ENCODE assay signal across 14 mouse cellular contexts in genomic region chr16:90139696-90140095, GRCm38 (mm10). TPM values are rescaled to one million over a fixed set of nuclear protein-coding genes. Genes with fewer than 3 reads are reported as not detected.
DNase-seq lines count a peak whose midpoint lies in the region; ATAC-seq lines count a peak whose summit lies in the region.
"Had no signal": no experiment of that assay in that cellular context is flagged by ENCODE, and none has a peak within 500 bp of the region (broad histone marks: within the 10 kb centered on the region; RNA-seq: fewer than 3 reads in every experiment).

No protein-coding gene starts in this region.

- H3K9me3 ChIP-seq in hindbrain, embryonic 13.5 days: no peaks in the 10 kb centered on the region
- no peaks in the 10 kb centered on the region for H3K9me3 ChIP-seq in hindbrain, embryonic 11.5 days (ENCODE audit: control insufficient read depth, low read length)
- H3K9me3 ChIP-seq in embryonic facial prominence, embryonic 14.5 days (ENCODE audit: control insufficient read depth, low read length): no peaks in the 10 kb centered on the region
- H3K9me3 ChIP-seq: embryonic facial prominence, embryonic 13.5 days had no signal

- intact Hi-C loops in heart, postnatal 25 days (cut with DNase I): no loop called here

- H3K9ac ChIP-seq in hindbrain, embryonic 13.5 days: peak overlapping the region; percentile 43; the same call in 1 of the 2 replicates
- H3K9ac ChIP-seq in hindbrain, embryonic 11.5 days (ENCODE audit: low read depth, low read length): no peak overlapping the region
- H3K9ac ChIP-seq in embryonic facial prominence, embryonic 14.5 days (ENCODE audit: low read depth, low read length): peak overlapping the region; percentile 22; the same call in 1 of the 2 replicates
- H3K9ac ChIP-seq: embryonic facial prominence, embryonic 13.5 days had no signal

- no peak overlapping the region for H3K27ac ChIP-seq in hindbrain, embryonic 13.5 days
- no peak overlapping the region for H3K27ac ChIP-seq in hindbrain, embryonic 11.5 days (ENCODE audit: low read depth, low read length)
- H3K27ac ChIP-seq in embryonic facial prominence, embryonic 14.5 days (replicated peaks; ENCODE audit: low read depth, low read length): peak overlapping the region; percentile 44; the same call in 1 of the 2 replicates
- H3K27ac ChIP-seq: embryonic facial prominence, embryonic 13.5 days had no signal

- no peak overlapping the region for H3K4me3 ChIP-seq in hindbrain, embryonic 13.5 days
- H3K4me3 ChIP-seq in hindbrain, embryonic 11.5 days (ENCODE audit: low read depth, low read length): no peak overlapping the region
- H3K4me3 ChIP-seq in embryonic facial prominence, embryonic 14.5 days (ENCODE audit: low read depth, low read length): no peak overlapping the region
- H3K4me3 ChIP-seq: embryonic facial prominence, embryonic 13.5 days had no signal

- H3K36me3 ChIP-seq in hindbrain, embryonic 13.5 days: peaks cover 8% of the 10 kb centered on the region
- no peaks in the 10 kb centered on the region for H3K36me3 ChIP-seq in hindbrain, embryonic 11.5 days (ENCODE audit: control insufficient read depth, insufficient read depth, low read length)
- H3K36me3 ChIP-seq in embryonic facial prominence, embryonic 14.5 days (ENCODE audit: control insufficient read depth, insufficient read depth, low read length): no peaks in the 10 kb centered on the region

- no peak for ATAC-seq in hindbrain, embryonic 13.5 days (ENCODE audit: low FRiP score)
- ATAC-seq in hindbrain, embryonic 11.5 days (ENCODE audit: low FRiP score): no peak
- ATAC-seq in embryonic facial prominence, embryonic 14.5 days (ENCODE audit: low read depth): no peak
- no peak for ATAC-seq in erythroid progenitor cell, adult 5-6 weeks (replicated peaks; ENCODE audit: low FRiP score, poor library complexity, severe bottlenecking)

- H3K4me2 ChIP-seq in hindbrain, embryonic 13.5 days: no peak overlapping the region
- no peak overlapping the region for H3K4me2 ChIP-seq in hindbrain, embryonic 11.5 days (replicated peaks; ENCODE audit: low read depth, low read length)
- H3K4me2 ChIP-seq in embryonic facial prominence, embryonic 14.5 days (ENCODE audit: low read depth, low read length): peak overlapping the region; percentile 20; the same call in 1 of the 2 replicates
- H3K4me2 ChIP-seq: embryonic facial prominence, embryonic 13.5 days had no signal

- no peak for DNase-seq in hindbrain, embryonic 11.5 days (ENCODE audit: low spot score)
- peak; percentile 26 for DNase-seq in urinary bladder, postnatal 14 days (ENCODE audit: low spot score)
- DNase-seq in urinary bladder, postnatal 25 days (ENCODE audit: low spot score): no peak
- DNase-seq in embryonic facial prominence, embryonic 14.5 days (ENCODE audit: low spot score): no peak
- no peak for DNase-seq in heart, postnatal 25 days (ENCODE audit: low spot score)
- DNase-seq in gastrocnemius, adult 18-20 months (ENCODE audit: low spot score): no peak
- DNase-seq: cerebellum, adult 9-11 months; kidney, postnatal 36 days; lung, adult 2 months; right cerebral cortex, adult 18-20 months; thymus, postnatal 36 days had no signal

- H3K4me1 ChIP-seq in hindbrain, embryonic 13.5 days (replicated peaks): peaks cover 39% of the 10 kb centered on the region
- no peaks in the 10 kb centered on the region for H3K4me1 ChIP-seq in hindbrain, embryonic 11.5 days (replicated peaks; ENCODE audit: control insufficient read depth, insufficient read depth, low read length)
- peaks cover 23% of the 10 kb centered on the region for H3K4me1 ChIP-seq in embryonic facial prominence, embryonic 14.5 days (ENCODE audit: control insufficient read depth, insufficient read depth, low read length)

- WGBS in hindbrain, embryonic 13.5 days: 60% methylated on average over 9 of the region's 9 CpGs
- 58% methylated on average over 9 of the region's 9 CpGs for WGBS in hindbrain, embryonic 11.5 days
- WGBS in embryonic facial prominence, embryonic 14.5 days: 28% methylated on average over 9 of the region's 9 CpGs

- no peaks in the 10 kb centered on the region for H3K27me3 ChIP-seq in hindbrain, embryonic 13.5 days
- no peaks in the 10 kb centered on the region for H3K27me3 ChIP-seq in hindbrain, embryonic 11.5 days (ENCODE audit: control insufficient read depth, insufficient read depth, low read length)
- H3K27me3 ChIP-seq in embryonic facial prominence, embryonic 14.5 days (replicated peaks; ENCODE audit: control insufficient read depth, insufficient read depth, low read length): no peaks in the 10 kb centered on the region
- H3K27me3 ChIP-seq: embryonic facial prominence, embryonic 13.5 days had no signal

RNA-seq across cellular contexts. Expression of gene Tiam1, which starts 3.9 kb away (rescaled TPM):
- 27.4 and 29.0 TPM in 2 replicates for polyA plus RNA-seq in hindbrain, embryonic 13.5 days (2015; fragmentation: Nextera tagmentation; extraction: Ambion mirVana)
- polyA plus RNA-seq in hindbrain, embryonic 11.5 days (2014; fragmentation: Nextera tagmentation; extraction: Ambion mirVana): 23.3 and 27.6 TPM in 2 replicates
- polyA plus RNA-seq in embryonic facial prominence, embryonic 14.5 days (2014; fragmentation: Nextera tagmentation; extraction: Ambion mirVana): 31.0 and 34.6 TPM in 2 replicates
- total RNA-seq in erythroid progenitor cell, adult 5-6 weeks (2015; ENCODE audit: low replicate concordance): 7.5 and 10.1 TPM in 2 replicates
- 9.6 and 28.4 TPM in 2 replicates for total RNA-seq in erythroid progenitor cell, adult 5-6 weeks (2017; ENCODE audit: low replicate concordance)
- total RNA-seq in heart, postnatal 25 days (2021): 1 to 10 TPM; 6.7 to 7.8 TPM
- total RNA-seq in gastrocnemius, adult 18-20 months (2021): 10 to 100 TPM in 1 of 2 experiments, 1 to 10 TPM in 1; 4.2 to 10.0 TPM
